Mouse (Mus musculus) forebrain, embryonic 13.5 days (tissue): ENCODE measurements around the gene Psmc3. TPM values are rescaled to one million over a fixed set of nuclear protein-coding genes. Genes with fewer than 3 reads are reported as not detected.
A peak's percentile ranks its signal among the peaks of the same experiment; 100 is the strongest.

ENCODE experiments used
- ATAC-seq: fragments of 200-750 bp; cut with Nextera tagmentation; 2 replicates; pipeline ENCODE4 v1.8.0; 2017
- H3K27ac ChIP-seq: fragments of 300-500 bp; sonication (generic); 2 replicates; pipeline ENCODE4 v1.5.1; 2015; ENCODE audit warnings: inconsistent platforms, mild to moderate bottlenecking, moderate library complexity
- H3K27me3 ChIP-seq: fragments of 300-500 bp; sonication (generic); 2 replicates; pipeline ENCODE4 v1.6.1; 2015; ENCODE audit warnings: mild to moderate bottlenecking, inconsistent platforms
- H3K36me3 ChIP-seq: fragments of 300-500 bp; sonication (generic); 2 replicates; pipeline ENCODE4 v1.6.1; 2015; ENCODE audit warnings: mild to moderate bottlenecking, inconsistent platforms; ENCODE audit not compliant: poor library complexity, severe bottlenecking
- H3K4me1 ChIP-seq: fragments of 300-500 bp; sonication (generic); 2 replicates; pipeline ENCODE4 v1.6.1; 2015; ENCODE audit warnings: inconsistent platforms
- H3K4me2 ChIP-seq: fragments of 300-500 bp; sonication (generic); 2 replicates; pipeline ENCODE4 v1.6.1; 2015; ENCODE audit warnings: inconsistent platforms, mild to moderate bottlenecking, moderate library complexity
- H3K4me3 ChIP-seq: fragments of 300-500 bp; sonication (generic); 2 replicates; pipeline ENCODE4 v1.5.1; 2015; ENCODE audit warnings: mild to moderate bottlenecking, inconsistent platforms
- H3K9ac ChIP-seq: fragments of 300-500 bp; sonication (generic); 2 replicates; pipeline ENCODE4 v1.6.1; 2015; ENCODE audit warnings: mild to moderate bottlenecking, inconsistent platforms
- H3K9me3 ChIP-seq: fragments of 300-500 bp; sonication (generic); replicated peaks from 2 replicates; pipeline ENCODE4 v1.6.1; 2016; ENCODE audit warnings: inconsistent platforms
- WGBS: fragments of 180-500 bp; shearing (Covaris S2); methylation state at CpG from one replicate; pipeline ENCODE4 v1.1.7; 2015; 5-methylcytosine and 5-hydroxymethylcytosine counted together
- polyA plus RNA-seq: library from polyadenylated mRNA; unstranded; fragments of >200 nt; fragmentation: Nextera tagmentation; extraction: Ambion mirVana; gene quantifications from 2 replicates; pipeline ENCODE4 v1.2.1, GENCODE M21; 2015

Gene Psmc3
- polyA plus RNA-seq, 1 experiment from 2014 or later: 277 TPM

- no peak overlapping the region for H3K9ac ChIP-seq
- 100% methylated on average over 2 of the region's 2 CpGs for WGBS
- no peaks in the 10 kb centered on the region for H3K27me3 ChIP-seq
- H3K9me3 ChIP-seq: no peaks in the 10 kb centered on the region
- H3K4me2 ChIP-seq: no peak overlapping the region
- H3K36me3 ChIP-seq: peaks cover 91% of the 10 kb centered on the region
- no peak for ATAC-seq
- H3K4me3 ChIP-seq: no peak overlapping the region
- no peak overlapping the region for H3K27ac ChIP-seq
- peaks cover 13% of the 10 kb centered on the region for H3K4me1 ChIP-seq
These were observed 5.6 kb downstream of the Psmc3 start for GRCm38 (mm10) chr2:91059376-91059775.

GRCm38 (mm10) chr2:91060544-91061355 is 6.9 kb downstream of the Psmc3 start:
- Histone ChIP-seq H3K9me3 (no peaks in the 10 kb centered on the region), H3K4me1 (0 out of 2 replicates have a peak, but pooled peaks cover 4% of the 10 kb centered on the region), H3K9ac (no peak overlapping the region), H3K4me3 (no peak overlapping the region), H3K27ac (no peak overlapping the region), H3K27me3 (no peaks in the 10 kb centered on the region), H3K4me2 (no peak overlapping the region), H3K36me3 (peaks cover 99% of the 10 kb centered on the region)
- 76% methylated on average over 10 of the region's 10 CpGs for WGBS
- peak; percentile 61 for ATAC-seq

GRCm38 (mm10) chr2:91061849-91062481 is 8.2 kb downstream of the Psmc3 start:
- Histone ChIP-seq H3K4me3 (no peak overlapping the region), H3K9me3 (no peaks in the 10 kb centered on the region), H3K4me2 (no peak overlapping the region), H3K27ac (no peak overlapping the region), H3K9ac (no peak overlapping the region), H3K27me3 (no peaks in the 10 kb centered on the region), H3K4me1 (0 out of 2 replicates have a peak, but pooled peaks cover 5% of the 10 kb centered on the region), H3K36me3 (peaks cover 91% of the 10 kb centered on the region)
- no peak for ATAC-seq
- WGBS: 86% methylated on average over 6 of the region's 6 CpGs

- H3K27me3 ChIP-seq: no peaks in the 10 kb centered on the region
- no peaks in the 10 kb centered on the region for H3K9me3 ChIP-seq
- no peak overlapping the region for H3K9ac ChIP-seq
- 0 out of 2 replicates have a peak, but pooled peaks cover 5% of the 10 kb centered on the region for H3K4me1 ChIP-seq
- H3K4me2 ChIP-seq: no peak overlapping the region
- 93% methylated on average over 16 of the region's 16 CpGs for WGBS
- peaks cover 85% of the 10 kb centered on the region for H3K36me3 ChIP-seq
- H3K27ac ChIP-seq: no peak overlapping the region
- ATAC-seq: no peak
- no peak overlapping the region for H3K4me3 ChIP-seq
These were observed 9.2 kb downstream of the Psmc3 start for GRCm38 (mm10) chr2:91062779-91063606.

- H3K36me3 ChIP-seq: peaks cover 73% of the 10 kb centered on the region
- H3K9me3 ChIP-seq: no peaks in the 10 kb centered on the region
- ATAC-seq: no peak
- 91% methylated on average over 6 of the region's 6 CpGs for WGBS
- H3K27me3 ChIP-seq: no peaks in the 10 kb centered on the region
- H3K27ac ChIP-seq: no peak overlapping the region
- H3K9ac ChIP-seq: no peak overlapping the region
- no peak overlapping the region for H3K4me3 ChIP-seq
- H3K4me2 ChIP-seq: no peak overlapping the region
- peaks cover 16% of the 10 kb centered on the region for H3K4me1 ChIP-seq
These were observed 10.4 kb downstream of the Psmc3 start for GRCm38 (mm10) chr2:91064211-91064610.

- no peak overlapping the region for H3K27ac ChIP-seq
- no peak overlapping the region for H3K4me2 ChIP-seq
- H3K9me3 ChIP-seq: no peaks in the 10 kb centered on the region
- WGBS: 34% methylated on average over 3 of the region's 3 CpGs
- peaks cover 60% of the 10 kb centered on the region for H3K36me3 ChIP-seq
- no peak for ATAC-seq
- no peak overlapping the region for H3K9ac ChIP-seq
- peaks cover 22% of the 10 kb centered on the region for H3K4me1 ChIP-seq
- no peaks in the 10 kb centered on the region for H3K27me3 ChIP-seq
- H3K4me3 ChIP-seq: no peak overlapping the region
These were observed 11.7 kb downstream of the Psmc3 start for GRCm38 (mm10) chr2:91065544-91065943.

GRCm38 (mm10) chr2:91066455-91066854 is 12.6 kb downstream of the Psmc3 start:
- 93% methylated on average over 3 of the region's 3 CpGs for WGBS
- peaks cover 30% of the 10 kb centered on the region for H3K4me1 ChIP-seq

GRCm38 (mm10) chr2:91068162-91068871 is 14.5 kb downstream of the Psmc3 start:
- WGBS: 61% methylated on average over 13 of the region's 13 CpGs
- H3K27me3 ChIP-seq: no peaks in the 10 kb centered on the region
- no peak overlapping the region for H3K27ac ChIP-seq
- ATAC-seq: no peak
- no peaks in the 10 kb centered on the region for H3K9me3 ChIP-seq
- peak overlapping the region; percentile 88 for H3K4me2 ChIP-seq
- 0 out of 2 replicates have a peak overlapping the region, but pooled peaks have one; percentile 69 for H3K4me3 ChIP-seq
- H3K4me1 ChIP-seq: peaks cover 30% of the 10 kb centered on the region
- peak overlapping the region; percentile 46 for H3K9ac ChIP-seq
- H3K36me3 ChIP-seq: peaks cover 32% of the 10 kb centered on the region

More at GRCm38 (mm10) chr2:91066455-91066854, 12.6 kb downstream of the Psmc3 start:
- Histone ChIP-seq H3K36me3 (peaks cover 51% of the 10 kb centered on the region), H3K4me3 (no peak overlapping the region), H3K4me2 (no peak overlapping the region), H3K27me3 (no peaks in the 10 kb centered on the region), H3K9me3 (no peaks in the 10 kb centered on the region), H3K9ac (no peak overlapping the region), H3K27ac (no peak overlapping the region)
- ATAC-seq: no peak

- H3K36me3 ChIP-seq: peaks cover 27% of the 10 kb centered on the region
- peak overlapping the region; percentile 88 for H3K4me2 ChIP-seq
- H3K4me1 ChIP-seq: peaks cover 30% of the 10 kb centered on the region
- peak overlapping the region; percentile 84 for H3K9ac ChIP-seq
- peak overlapping the region; percentile 69; the same call in 1 of the 2 replicates for H3K4me3 ChIP-seq
- no peak for ATAC-seq
- no peaks in the 10 kb centered on the region for H3K9me3 ChIP-seq
- WGBS: 47% methylated on average over 6 of the region's 6 CpGs
- no peak overlapping the region for H3K27ac ChIP-seq
- H3K27me3 ChIP-seq: no peaks in the 10 kb centered on the region
These were observed 15.0 kb downstream of the Psmc3 start for GRCm38 (mm10) chr2:91068872-91069165.

GRCm38 (mm10) chr2:91069306-91070000 is 15.6 kb downstream of the Psmc3 start:
- H3K36me3 ChIP-seq: peaks cover 21% of the 10 kb centered on the region
- peak overlapping the region; percentile 69 for H3K4me3 ChIP-seq
- no peaks in the 10 kb centered on the region for H3K27me3 ChIP-seq
- peak overlapping the region; percentile 84 for H3K9ac ChIP-seq
- H3K4me1 ChIP-seq: peaks cover 30% of the 10 kb centered on the region
- H3K27ac ChIP-seq: peak overlapping the region; percentile 73
- WGBS: 12% methylated on average over 14 of the region's 14 CpGs
- H3K4me2 ChIP-seq: peak overlapping the region; percentile 88
- ATAC-seq: peak; percentile 11
- H3K9me3 ChIP-seq: no peaks in the 10 kb centered on the region
